Mouse (Mus musculus) central nervous system, embryonic 14 days (tissue): ENCODE data around the gene Bclaf1. TPM values are rescaled to one million over a fixed set of nuclear protein-coding genes. Genes with fewer than 3 reads are reported as not detected.

Source experiments
- polyA plus RNA-seq: library from polyadenylated mRNA; depleted of rRNA; stranded (reverse); fragments of >200 nt; gene quantifications from 2 replicates; pipeline ENCODE4 v1.2.3, GENCODE M21; 2012; rRNA removed

Bclaf1 gene
- 90.0 and 101 TPM in 2 replicates for polyA plus RNA-seq

DNA sequence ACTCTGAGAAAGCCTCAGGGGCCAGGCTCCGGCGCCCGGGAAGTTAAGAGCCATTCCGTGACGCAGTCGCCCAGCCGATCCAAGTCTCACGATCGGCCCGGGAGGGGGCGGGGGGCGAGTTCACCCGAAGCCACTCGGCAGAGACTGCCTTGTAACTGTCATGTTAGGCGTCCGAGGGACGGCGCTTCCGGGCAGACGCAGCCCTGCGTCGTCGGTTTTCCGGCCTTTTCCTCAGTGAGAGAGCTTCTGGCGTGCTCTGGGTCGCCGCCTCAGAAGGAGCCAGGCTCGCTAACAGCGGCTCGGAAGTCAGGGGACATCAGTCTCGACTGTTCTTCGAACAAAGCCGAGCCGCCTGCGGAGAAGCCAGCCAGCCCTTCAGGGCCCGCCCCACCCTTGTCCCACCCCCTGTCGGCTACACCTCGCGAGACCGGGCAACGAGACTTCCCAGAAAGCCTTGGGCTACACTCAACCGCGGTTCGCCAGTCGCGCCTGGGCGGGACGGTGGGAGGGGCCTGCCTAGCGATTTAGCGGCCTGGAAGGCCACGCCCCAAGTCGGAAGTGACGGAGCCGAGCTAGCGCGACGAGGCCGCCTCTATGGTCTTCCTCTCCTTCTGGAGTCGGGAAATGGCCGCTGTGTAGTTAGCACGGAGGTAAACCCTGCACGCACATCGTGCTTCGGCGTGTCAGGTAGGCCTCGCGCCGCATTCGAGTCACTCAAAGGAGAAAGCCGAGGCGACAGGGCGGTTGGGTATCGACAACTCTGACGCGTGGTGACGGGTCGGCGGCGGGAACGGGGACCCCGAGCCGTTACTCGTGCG, at the start of gene Bclaf1:
TSS of gene Bclaf1 (plus strand) at position 552 of the 818 bp plus-strand sequence.

DNA sequence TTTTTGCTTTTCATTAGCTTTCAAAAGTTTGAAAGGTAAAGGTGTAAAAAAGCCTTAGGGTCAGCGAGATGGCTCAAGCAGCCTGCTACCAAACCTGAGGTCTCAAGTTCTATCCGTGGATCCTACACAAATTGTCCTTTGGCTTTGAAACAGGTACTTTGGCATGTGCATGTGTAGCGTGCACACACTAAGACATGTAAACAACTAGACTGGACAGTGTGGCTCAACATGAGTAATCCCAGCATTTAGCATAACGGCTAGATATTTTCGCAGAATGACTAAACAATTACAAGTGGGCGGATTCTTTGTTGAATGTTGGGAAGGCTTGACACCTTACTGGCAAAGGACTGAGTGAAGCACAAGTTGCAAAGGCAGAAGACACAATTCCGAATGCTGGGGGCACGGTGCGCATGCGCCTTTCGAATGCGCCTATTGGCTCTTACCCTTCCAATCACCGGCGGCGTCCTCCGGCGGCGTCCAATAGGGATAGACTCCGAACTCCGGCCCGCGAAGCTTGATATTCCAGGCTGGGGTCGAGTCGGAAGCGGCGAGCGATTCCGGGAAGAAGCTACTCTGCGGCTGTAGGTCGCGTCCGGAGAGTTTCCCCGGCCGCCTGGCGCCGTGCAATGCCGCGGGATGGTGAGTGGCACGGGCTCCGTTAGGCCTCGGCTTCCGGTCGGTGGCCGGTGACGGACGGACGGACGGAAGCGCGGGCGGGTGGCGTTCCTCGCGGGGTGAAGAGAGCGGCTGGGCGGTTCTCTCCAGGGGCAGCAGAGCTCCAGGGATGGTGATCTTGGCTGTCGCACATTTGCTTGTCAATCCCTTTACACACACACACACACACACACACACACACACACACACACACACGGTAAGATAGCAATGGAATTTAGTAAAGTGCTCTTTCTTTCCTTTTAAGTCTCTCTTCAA, 35.3 kb downstream of the Bclaf1 start, which contains the start of gene Mtfr2:
TSS of gene Mtfr2 (plus strand) at position 486 of the 930 bp plus-strand sequence.

Other genes starting within 250 kb of the Bclaf1 start
- 4.1 and 8.0 TPM in 2 replicates for gene Map7, start 164.0 kb upstream of the Bclaf1 start, polyA plus RNA-seq
- 4.2 and 4.8 TPM in 2 replicates for gene Mtfr2, start 35.3 kb downstream of the Bclaf1 start, polyA plus RNA-seq